Mouse (Mus musculus): ENCODE data around the gene Cdh13. TPM values are rescaled to one million over a fixed set of nuclear protein-coding genes. Genes with fewer than 3 reads are reported as not detected.
A peak's percentile ranks its signal among the peaks of the same experiment; 100 is the strongest.
"Not testable (repeated sequence)": the region's sequence is repeated elsewhere in the genome, so short reads cannot be mapped to it uniquely, and the experiment has no call there.

Cdh13 gene
- polyA plus RNA-seq, 1 experiment from 2014 or later, result 3.0 TPM

DNA sequence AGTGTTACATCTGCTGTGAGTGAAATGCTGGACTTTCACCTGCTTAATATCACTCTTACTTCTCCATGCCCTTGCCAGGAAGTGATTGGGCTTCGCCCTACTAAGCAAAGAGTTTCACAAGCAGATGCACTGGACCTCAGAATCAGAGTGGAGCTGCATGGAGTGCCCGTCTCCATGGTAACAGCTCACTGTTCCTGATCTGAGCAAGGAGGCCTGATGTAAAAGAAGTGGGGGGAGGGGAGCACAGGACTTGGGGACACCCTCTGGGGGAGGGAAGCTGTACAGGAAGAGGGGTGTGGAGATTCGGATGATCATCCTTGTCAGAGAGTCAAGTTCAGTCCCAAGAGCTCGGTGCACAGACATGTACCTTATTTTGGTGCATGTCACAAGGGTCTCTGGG is 384.2 kb downstream of the Cdh13 start:
- no peak for DNase-seq (ENCODE audit: low spot score)

DNA sequence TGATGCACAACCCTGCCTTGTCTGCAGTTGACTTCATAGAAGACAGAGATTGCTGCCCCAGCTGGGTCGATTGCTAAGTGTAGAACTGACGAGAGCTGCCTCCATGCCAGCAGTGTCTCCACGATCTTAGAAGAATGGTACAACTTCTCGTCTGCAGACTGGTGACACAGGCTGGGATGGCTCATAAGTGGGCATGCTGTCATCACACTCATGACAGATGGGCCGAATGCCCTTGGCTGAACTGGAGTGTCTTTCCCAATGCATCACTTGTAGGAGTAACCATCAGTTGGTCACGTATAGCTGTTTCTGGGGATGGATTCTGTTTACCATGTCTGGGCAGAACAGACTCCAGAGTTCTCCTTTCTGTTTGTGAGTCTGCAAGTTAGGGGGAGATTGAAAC is 392.7 kb downstream of the Cdh13 start:
- no peak for DNase-seq (ENCODE audit: low spot score)

DNA sequence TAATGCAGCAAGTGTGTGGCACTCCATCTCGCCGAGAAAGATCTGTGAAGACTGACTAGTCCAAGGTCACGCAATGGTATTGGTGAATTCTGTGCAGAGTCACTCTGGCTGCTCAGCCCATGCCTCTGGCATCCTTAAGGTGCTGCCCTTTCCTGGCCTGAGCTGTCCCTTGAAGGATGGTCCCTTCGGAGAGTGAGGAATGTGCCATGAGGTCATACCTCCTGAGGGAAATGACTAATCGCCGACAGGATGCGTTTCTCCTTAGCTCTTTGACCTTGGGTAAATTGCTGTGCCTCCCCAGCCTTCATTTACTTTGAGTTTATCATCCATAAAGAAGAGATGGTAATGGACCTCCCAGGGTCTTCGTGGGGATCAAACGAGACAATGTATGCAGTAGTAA is 395.8 kb downstream of the Cdh13 start:
- DNase-seq (ENCODE audit: low spot score), result no peak

DNA sequence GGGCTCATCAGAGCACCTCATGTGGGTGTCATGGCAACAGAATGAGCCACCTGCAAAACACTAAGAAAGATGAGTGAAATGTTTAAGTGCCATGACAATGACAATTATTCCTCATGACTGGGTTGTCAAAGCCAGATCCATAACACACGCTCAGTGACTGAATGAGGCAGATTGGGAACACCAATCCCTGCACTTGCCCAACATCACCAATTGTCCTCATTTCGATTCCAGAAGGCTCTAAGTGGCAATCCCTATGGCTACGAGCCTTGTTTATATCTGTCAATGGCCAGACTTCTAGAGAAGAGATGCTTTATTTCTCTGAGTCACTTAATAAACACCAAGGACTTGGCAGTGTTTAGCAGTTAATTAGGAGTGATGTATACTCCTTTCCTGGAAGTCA is 399.9 kb downstream of the Cdh13 start:
- no peak for DNase-seq (ENCODE audit: low spot score)

DNA sequence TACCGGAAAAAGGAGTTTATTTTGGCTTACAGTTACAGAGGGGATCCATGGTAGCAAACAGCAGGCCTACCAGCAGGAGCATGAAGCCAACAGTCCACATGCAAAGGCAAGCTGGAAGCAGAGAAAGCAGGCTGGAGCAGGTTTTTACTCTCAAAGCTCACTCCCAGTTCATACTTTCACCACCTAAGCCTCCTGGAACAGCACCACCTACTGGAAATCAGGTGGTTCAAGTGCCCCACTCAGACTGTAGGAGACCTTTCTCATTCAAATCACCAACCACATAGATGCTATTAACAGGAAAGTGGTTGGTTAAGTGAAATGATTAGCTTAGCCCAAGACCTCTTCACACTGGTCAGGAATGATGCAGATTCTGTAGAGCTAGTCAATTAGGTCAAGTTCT is 402.3 kb downstream of the Cdh13 start:
- peak; percentile 16 for DNase-seq (ENCODE audit: low spot score)

DNA sequence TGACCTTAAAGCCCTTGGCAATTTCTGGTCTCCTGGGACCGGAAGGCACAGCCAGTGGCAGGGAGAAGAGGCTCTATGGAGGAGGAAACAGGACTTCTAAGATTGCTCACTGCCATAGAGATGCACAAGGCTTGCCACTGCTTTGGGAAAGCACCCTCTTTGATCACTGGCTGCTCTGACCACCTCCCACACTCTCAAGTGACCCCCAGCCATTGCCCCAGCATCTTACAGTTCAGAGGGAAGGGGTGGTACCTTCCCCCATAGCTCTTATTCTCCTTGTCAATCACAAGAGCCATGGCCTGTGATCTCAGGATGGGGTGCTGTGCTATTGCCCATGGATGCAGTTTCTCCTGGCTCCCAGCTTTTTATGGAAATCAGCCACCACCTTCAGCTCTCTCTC is 406.3 kb downstream of the Cdh13 start:
- no peak for DNase-seq (ENCODE audit: low spot score)

DNA sequence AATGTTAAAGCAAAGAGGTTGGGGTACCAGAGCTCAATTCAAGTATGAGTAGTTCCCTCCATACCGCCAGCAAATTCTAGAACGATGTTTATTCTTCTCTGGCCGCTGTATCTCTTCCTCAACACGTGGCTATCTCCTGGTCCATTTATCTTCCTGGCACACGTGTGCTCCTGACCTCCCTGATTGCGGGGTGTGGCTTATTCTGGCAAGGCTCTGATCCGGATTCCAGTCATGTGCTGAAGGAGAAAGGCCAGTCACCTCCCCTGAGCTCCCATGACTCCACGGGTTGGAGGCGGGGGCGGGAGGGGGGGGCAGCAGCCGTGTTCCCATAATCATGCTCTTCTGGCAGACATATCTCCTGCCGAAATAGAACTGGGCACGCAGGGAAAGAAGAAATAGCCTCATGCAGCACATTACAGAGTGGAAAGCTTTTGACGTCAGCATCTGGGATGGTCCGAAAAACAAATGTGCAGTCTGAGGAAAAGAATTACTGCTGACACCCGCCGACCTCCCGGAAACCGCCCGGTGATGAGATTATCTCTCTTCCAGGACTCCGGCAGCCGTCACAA is 417.9 kb downstream of the Cdh13 start:
- DNase-seq (ENCODE audit: low spot score), result no peak

DNA sequence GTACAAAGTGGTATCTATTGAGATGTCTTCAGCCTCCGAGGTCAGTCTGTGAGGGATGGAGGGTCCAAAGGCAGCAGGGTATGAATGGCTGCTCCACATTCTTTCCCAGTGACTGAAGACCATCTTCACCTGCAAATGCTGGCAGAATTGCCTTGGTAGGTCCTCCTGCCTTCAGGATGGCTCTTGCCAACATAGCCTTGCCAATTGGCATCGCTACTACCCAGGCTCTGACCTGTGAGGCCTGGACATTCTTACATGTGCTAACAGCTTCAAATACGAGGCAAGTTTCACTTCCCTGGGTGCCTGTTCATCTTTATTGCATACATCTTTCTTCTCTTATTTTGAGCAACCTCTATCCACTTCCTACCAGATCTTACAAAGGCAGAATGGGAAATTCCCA is 425.8 kb downstream of the Cdh13 start:
- DNase-seq (ENCODE audit: low spot score), result no peak

DNA sequence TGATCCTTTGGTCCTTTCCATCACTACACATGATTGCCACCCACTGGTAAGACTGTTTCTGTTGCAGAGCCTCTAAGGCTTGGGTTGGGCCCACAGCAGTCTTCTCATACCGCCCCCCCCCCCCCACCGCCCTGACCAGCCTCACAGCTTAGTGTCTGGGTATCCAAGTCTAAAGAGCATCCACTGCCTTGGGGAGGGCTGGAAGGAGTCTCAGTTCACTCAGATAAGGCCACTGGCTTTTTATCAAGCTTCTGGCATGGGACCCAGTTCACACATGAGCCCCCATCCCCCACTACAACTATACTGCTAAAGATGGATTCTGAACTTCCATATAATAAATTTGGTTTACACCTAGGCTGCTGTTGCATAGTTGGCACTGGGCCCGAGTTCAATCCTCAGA is 428.1 kb downstream of the Cdh13 start:
- DNase-seq (ENCODE audit: low spot score), result no peak

DNA sequence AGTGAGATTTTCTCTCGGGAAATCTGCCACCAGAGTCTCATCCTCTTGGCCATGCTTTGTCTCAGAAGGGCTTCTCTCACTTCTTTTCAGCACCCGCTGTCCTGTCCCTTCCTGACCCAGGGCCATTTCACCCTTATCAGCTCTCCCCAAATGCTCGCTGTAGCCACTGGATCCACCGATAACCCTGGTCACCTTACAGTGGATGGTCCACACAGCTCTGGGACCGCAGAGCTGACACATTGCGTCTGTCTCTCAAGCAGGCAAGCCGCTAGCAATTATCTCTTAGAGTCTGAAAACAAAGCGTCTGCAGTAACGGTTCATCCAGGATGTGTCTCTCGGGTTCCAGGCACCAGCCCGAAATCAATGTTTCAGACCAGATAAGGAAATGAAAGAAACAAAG is 429.6 kb downstream of the Cdh13 start:
- DNase-seq (ENCODE audit: low spot score), result no peak

DNA sequence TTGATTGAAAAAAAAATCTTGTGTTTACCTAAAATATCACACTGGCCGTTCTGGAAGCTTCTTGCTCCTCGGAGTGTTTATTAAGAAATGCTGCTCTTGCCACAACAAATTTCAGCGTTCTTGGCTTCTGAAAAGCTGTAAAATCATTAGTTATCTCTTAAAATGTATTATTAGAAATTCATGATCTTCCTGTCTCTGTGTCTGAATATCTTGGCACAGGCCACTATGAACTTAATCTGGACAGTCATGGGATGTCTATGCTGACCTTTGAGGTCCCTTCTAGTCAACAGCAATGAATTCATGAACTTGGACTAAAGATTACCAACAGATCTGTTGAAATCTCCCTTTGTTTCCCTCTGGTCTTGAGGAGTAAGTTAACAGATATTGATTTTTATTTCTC is 430.1 kb downstream of the Cdh13 start:
- no peak for DNase-seq (ENCODE audit: low spot score)

DNA sequence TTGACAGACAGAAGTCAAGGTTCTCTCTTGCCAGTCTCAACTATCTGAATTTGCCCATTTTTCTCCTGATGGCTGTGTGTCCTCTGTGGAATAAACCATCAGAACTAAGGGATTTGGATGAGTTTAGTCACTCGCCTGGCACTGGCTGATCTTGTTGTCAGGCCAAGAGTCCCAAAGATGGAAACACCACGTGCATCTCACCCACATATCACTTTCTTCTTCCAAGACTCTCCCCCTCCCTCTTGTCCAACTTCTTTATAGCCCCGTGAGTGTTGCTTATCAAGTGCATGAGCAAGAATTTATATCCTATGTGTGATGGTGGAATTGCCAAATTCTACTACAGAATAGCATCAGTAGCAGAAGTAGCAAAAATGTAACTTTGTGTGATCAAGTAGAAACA is 439.4 kb downstream of the Cdh13 start:
- DNase-seq (ENCODE audit: low spot score), result no peak

DNA sequence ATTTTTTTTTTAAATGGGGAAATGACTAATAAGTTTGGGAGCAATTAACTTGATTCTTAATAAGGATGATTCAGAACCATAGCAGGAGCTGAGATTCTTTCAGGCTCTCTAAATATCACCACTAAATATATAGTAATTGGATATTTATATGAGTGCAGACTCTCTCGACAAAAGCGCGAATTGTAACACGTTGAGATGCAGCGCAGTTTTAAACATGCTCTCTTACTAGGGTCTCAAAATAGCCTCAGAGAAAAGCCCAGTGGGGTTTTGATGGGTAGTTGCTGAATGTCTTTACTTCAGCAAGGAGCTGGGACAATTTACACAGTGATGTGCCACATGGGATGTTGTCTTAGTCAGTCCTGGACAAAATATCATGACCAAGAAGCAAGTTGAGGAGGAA is 442.1 kb downstream of the Cdh13 start:
- DNase-seq (ENCODE audit: low spot score), result no peak

DNA sequence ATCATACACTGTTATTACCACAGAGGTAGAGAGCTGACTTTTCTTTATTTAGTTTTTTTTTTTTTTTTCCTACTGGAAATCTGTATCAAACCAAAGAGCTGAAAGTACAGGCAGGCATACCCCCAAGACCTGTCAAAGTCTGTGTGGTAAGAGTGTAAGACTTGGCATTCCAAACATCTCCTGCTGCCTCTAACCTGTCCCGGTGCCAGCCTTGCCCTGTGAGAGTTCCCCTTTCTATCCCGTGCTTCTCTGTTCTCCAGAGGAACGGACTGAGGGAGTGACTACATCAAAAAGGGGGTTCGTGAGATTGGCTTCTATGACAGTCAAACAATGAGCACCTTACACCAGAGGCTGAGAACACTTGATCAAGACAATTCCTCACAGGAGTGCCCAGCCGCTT is 458.2 kb downstream of the Cdh13 start:
- DNase-seq (ENCODE audit: low spot score), result no peak

DNA sequence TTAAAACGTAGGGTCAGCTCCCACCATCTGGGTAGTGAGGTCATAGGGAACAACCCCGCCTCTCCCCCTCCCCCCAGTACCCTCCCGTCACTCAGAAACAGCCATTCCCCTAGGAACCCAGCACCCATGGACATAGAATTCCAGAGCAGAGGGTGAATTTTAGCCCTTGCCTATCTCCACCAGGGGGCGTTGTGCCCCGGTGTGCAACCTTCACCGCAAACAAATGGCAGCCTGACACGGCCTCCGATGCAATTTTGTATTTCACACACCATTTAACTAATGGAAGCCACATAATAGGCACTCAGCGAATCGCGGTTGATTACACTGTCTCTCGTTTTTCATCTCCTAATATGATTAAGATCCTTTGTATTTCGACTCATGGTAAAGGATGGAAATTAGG is 461.5 kb downstream of the Cdh13 start:
- no peak for DNase-seq (ENCODE audit: low spot score)

DNA sequence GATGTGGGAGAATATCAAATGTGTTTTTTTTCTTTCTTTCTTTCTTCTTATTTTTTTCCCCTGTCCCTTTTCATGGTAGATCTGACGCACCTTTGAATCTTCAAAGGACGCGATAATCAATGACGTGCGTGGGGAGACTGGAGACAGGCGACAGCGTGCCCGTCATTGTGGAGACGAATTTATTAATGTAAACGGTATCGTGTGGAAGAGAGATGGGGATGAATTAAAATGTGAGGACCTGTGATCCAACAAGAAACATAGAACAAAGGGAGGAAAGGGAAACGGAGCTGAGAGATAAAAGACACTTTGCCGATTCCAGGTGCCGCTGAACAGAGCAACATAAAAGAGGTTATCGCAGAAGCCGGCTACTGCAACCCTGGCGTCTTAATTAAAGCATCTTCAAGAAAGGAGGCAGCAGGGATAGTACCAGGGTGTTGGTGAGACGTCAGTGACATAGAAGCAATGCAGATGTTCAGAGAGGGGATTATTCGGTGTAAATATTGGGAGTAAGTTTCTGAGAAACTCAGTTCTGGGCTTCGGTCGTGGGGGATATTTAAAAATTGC is 464.6 kb downstream of the Cdh13 start:
- no peak for DNase-seq (ENCODE audit: low spot score)

DNA sequence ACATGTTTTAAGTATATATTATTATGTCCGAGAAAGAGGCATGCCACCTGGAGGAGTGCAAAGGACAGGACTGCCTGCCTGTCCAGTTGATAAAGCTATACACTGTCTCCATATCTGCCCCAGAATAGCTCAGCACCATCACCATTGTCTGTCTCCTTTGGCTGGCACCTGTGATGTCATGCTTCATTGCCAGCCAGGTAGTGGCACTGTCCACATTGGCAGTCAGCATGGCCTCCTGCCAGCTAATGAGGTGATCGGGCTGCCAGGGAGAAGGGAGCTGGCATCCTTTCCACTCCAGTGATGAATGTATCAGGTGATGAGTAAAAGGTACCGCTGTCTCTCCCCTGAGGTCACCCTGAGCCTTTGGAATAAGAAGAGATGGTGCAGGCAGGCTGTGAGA is 465.7 kb downstream of the Cdh13 start:
- DNase-seq (ENCODE audit: low spot score), result no peak

DNA sequence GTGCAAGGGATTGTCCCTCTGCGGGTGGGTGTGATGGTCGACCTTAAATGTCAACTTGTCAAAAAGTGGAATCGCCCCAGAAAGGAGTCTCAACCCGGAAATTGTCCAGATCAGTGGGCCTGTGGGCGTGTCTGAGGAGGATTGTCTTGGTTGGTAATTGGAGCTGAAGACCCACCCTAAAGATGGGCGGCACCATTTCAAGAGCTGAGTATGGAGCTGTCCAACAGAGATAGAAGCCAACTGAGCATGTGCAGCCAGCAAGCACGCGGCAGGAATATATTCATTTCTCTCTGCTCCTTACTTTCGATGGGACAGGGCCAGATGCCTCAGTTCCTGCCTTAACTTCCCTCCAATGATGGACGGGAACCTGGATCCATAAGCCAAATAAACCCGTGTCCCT is 466.3 kb downstream of the Cdh13 start:
- no peak for DNase-seq (ENCODE audit: low spot score)

DNA sequence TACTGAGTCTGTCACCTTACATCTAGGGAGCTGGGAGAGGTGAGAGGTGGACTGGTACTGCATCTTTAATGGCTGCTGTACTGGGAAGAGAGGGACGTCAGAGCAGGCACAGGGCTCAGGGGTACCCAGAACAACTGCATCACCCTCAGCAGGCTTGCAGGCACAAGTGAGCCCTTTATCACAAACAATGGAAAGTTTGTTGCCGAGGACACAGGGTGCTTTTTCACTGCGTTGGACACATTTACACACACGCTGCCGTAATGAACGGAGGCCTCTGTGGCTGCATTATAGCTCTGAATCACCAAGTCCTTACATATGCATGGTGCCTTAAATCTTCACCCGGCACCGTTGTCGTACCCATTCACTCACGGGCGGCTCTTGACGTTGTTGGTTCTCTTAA is 470.2 kb downstream of the Cdh13 start:
- no peak for DNase-seq (ENCODE audit: low spot score)

DNA sequence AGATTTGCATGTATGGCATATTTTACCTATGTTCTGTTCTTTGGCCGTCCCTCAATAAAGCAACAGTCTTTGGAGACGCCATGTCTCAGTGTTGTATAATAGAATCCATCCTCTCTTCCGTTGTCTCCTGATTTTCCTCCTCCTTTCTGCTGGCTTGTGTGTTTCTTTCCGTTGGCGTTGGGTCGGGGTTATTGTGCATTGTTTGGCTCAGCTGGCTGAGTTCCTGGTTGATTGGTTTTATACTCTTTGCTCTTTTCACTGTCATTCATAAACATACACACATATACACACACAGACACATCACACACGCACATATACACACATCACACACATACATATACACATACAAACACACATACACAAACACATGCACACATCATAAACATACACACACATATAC is 470.6 kb downstream of the Cdh13 start:
- no peak for DNase-seq (ENCODE audit: low spot score)

DNA sequence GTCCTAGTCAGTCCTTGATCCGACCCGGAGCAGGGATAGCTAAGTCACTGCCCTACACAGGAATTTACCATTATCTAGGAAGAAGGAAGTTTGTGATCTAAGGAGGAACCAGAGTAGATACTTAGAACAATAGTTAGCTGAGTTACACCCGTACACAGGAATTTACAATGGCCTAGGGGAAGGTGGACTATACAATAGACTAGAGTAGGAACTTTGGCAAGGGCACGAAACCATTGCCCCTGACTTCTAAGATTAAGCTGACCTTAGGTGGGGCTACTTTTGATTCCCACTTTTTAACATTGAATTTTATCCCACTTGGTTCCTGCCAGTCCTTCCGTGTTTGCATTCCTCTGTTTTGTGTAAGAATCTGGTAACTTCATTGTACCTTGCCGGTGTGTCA is 494.0 kb downstream of the Cdh13 start:
- not testable (repeated sequence) for DNase-seq (ENCODE audit: low spot score)

DNA sequence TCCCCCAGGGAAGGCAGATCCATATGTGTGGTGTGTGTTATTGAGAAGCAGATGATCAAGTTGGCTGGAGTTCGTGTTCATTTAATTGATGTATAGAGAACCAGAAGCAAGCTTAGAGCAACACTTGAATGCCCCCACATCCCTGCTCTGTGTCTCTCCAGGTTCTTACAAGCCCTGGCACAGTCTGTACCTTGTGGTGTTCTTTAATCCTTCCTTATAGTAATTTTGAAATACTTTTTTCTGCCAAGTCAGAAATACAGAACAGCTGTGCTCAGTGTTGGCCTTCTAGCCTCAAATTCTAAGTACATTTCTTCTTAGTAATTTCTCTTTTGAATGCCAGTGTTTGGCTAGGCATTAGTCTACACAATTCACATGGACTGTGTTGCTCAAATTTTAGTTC is 494.8 kb downstream of the Cdh13 start:
- DNase-seq (ENCODE audit: low spot score), result no peak

DNA sequence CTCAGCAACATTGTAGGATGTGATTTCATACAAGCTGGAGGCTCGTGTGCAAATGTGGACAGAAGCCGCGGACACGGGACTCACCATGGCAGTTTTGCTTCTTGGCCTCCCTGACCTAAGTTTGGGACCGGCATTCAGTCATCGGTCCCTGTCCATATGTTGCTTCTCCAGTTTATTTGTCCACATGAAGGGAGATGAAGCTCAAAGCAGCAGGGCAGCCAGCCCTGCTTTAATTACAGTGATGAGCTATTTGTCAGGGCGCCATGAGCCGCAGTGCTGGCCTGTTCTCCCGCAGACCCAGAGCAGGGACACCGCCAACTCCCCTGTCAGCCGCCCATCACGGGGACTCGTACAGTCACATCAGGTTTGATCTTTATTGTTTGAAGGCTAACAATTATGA is 502.1 kb downstream of the Cdh13 start:
- no peak for DNase-seq (ENCODE audit: low spot score)

DNA sequence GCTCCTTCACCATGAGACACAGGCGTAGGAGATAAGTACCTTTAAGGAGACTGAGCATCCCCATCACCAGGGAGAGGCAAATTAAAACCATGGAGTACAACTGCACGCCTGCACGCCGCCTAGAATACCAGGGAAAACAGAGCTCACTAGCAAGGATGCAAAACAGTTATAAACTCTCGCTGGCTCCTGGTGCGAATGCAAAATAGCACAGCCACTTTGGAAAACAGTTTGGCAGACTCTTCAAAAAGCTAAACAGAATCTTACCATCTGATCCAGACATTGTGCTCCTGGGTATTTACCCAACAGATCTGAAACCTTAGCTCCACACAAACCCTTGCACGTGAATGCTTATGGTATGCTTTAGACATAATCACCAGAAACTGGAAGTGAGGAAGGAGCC is 506.1 kb downstream of the Cdh13 start:
- no peak for DNase-seq (ENCODE audit: low spot score)

Measured in thymus, postnatal 0 days (tissue).